Mouse (Mus musculus): Measurements from ENCODE around the gene Mtg2. TPM values are rescaled to one million over a fixed set of nuclear protein-coding genes. Genes with fewer than 3 reads are reported as not detected.

The Mtg2 gene
- polyA plus RNA-seq, 1 experiment from 2014 or later = 37.3 TPM

GRCm38 (mm10) chr2:180040406-180040805 lies 30.0 kb upstream of the Mtg2 start:
- no peaks in the 10 kb centered on the region for H3K27me3 ChIP-seq
- no peak overlapping the region for H3K27ac ChIP-seq
- 71% methylated on average over 6 of the region's 6 CpGs for WGBS
- H3K36me3 ChIP-seq = peaks cover 43% of the 10 kb centered on the region
- H3K9ac ChIP-seq (replicated peaks) = peak overlapping the region; percentile 96
- H3K4me2 ChIP-seq (replicated peaks) = peak overlapping the region; percentile 81
- peak overlapping the region; percentile 97 for H3K4me3 ChIP-seq (replicated peaks)
- peaks cover 47% of the 10 kb centered on the region for H3K4me1 ChIP-seq (replicated peaks)
- H3K9me3 ChIP-seq = no peaks in the 10 kb centered on the region
- no peak for ATAC-seq

GRCm38 (mm10) chr2:180041577-180042255 lies 28.7 kb upstream of the Mtg2 start:
- H3K36me3 ChIP-seq = peaks cover 33% of the 10 kb centered on the region
- peak overlapping the region; percentile 99 for H3K27ac ChIP-seq
- peak overlapping the region; percentile 96 for H3K9ac ChIP-seq (replicated peaks)
- ATAC-seq = peak; percentile 61; the same call in 1 of the 2 replicates
- peak overlapping the region; percentile 81 for H3K4me2 ChIP-seq (replicated peaks)
- under 1% methylated on average over 66 of the region's 66 CpGs for WGBS
- H3K9me3 ChIP-seq = no peaks in the 10 kb centered on the region
- H3K4me3 ChIP-seq (replicated peaks) = peak overlapping the region; percentile 97
- H3K27me3 ChIP-seq = no peaks in the 10 kb centered on the region
- peaks cover 48% of the 10 kb centered on the region for H3K4me1 ChIP-seq (replicated peaks)

- Histone ChIP-seq H3K4me1 (replicated peaks) (peaks cover 48% of the 10 kb centered on the region), H3K27me3 (no peaks in the 10 kb centered on the region), H3K9me3 (no peaks in the 10 kb centered on the region), H3K27ac (peak within 1 kb of the TSS; percentile 99), H3K9ac (replicated peaks) (peak within 1 kb of the TSS; percentile 96), H3K4me2 (replicated peaks) (peak within 1 kb of the TSS; percentile 81), H3K36me3 (peaks cover 29% of the 10 kb centered on the region), H3K4me3 (replicated peaks) (peak within 1 kb of the TSS; percentile 97)
- under 1% methylated on average over 76 of the region's 78 CpGs for WGBS
- peak; percentile 96 for ATAC-seq
These were observed 28.0 kb upstream of the Mtg2 start, which contains the start of the genes Psma7 and Ss18l1 for GRCm38 (mm10) chr2:180042256-180042857. Gene Psma7 (minus strand): TSS chr2:180042433. Gene Ss18l1 (plus strand): TSS chr2:180042509.

- H3K4me3 ChIP-seq (replicated peaks) = peak overlapping the region; percentile 97
- peaks cover 48% of the 10 kb centered on the region for H3K4me1 ChIP-seq (replicated peaks)
- H3K4me2 ChIP-seq (replicated peaks) = peak overlapping the region; percentile 81
- H3K27ac ChIP-seq = peak overlapping the region; percentile 99
- under 1% methylated on average over 60 of the region's 66 CpGs for whole genome bisulfite sequencing
- H3K9ac ChIP-seq (replicated peaks) = peak overlapping the region; percentile 96
- peaks cover 25% of the 10 kb centered on the region for H3K36me3 ChIP-seq
- ATAC-seq = peak; percentile 64
- H3K27me3 ChIP-seq = no peaks in the 10 kb centered on the region
- H3K9me3 ChIP-seq = no peaks in the 10 kb centered on the region
These were observed 27.4 kb upstream of the Mtg2 start for GRCm38 (mm10) chr2:180042858-180043515.

GRCm38 (mm10) chr2:180045283-180045682 lies 25.1 kb upstream of the Mtg2 start:
- WGBS = 54% methylated on average over 4 of the region's 4 CpGs
- Histone ChIP-seq H3K36me3 (peaks cover 8% of the 10 kb centered on the region), H3K27me3 (no peaks in the 10 kb centered on the region), H3K4me3 (replicated peaks) (no peak overlapping the region), H3K9me3 (no peaks in the 10 kb centered on the region), H3K9ac (replicated peaks) (no peak overlapping the region; the same call in 1 of the 2 replicates), H3K4me1 (replicated peaks) (peaks cover 36% of the 10 kb centered on the region), H3K27ac (no peak overlapping the region), H3K4me2 (replicated peaks) (peak overlapping the region; percentile 10; the same call in 1 of the 2 replicates)
- no peak for ATAC-seq

- Histone ChIP-seq H3K27ac (no peak overlapping the region), H3K4me1 (replicated peaks) (peaks cover 35% of the 10 kb centered on the region), H3K36me3 (peaks cover 16% of the 10 kb centered on the region), H3K27me3 (no peaks in the 10 kb centered on the region), H3K9ac (replicated peaks) (no peak overlapping the region), H3K9me3 (no peaks in the 10 kb centered on the region), H3K4me3 (replicated peaks) (no peak overlapping the region), H3K4me2 (replicated peaks) (no peak overlapping the region)
- 92% methylated on average over 3 of the region's 3 CpGs for WGBS
- no peak for ATAC-seq
These were observed 22.8 kb upstream of the Mtg2 start for GRCm38 (mm10) chr2:180047580-180047979.

- ATAC-seq = no peak
- no peaks in the 10 kb centered on the region for H3K9me3 ChIP-seq
- H3K4me1 ChIP-seq (replicated peaks) = peaks cover 35% of the 10 kb centered on the region
- no peak overlapping the region for H3K4me3 ChIP-seq (replicated peaks)
- H3K27me3 ChIP-seq = no peaks in the 10 kb centered on the region
- H3K9ac ChIP-seq (replicated peaks) = no peak overlapping the region
- peaks cover 21% of the 10 kb centered on the region for H3K36me3 ChIP-seq
- H3K4me2 ChIP-seq (replicated peaks) = no peak overlapping the region
- no peak overlapping the region for H3K27ac ChIP-seq
- WGBS = 96% methylated on average over 18 of the region's 18 CpGs
These were observed 22.3 kb upstream of the Mtg2 start for GRCm38 (mm10) chr2:180047980-180048635.

GRCm38 (mm10) chr2:180050986-180051385 lies 19.4 kb upstream of the Mtg2 start:
- ATAC-seq = peak; percentile 60
- no peak overlapping the region for H3K4me2 ChIP-seq (replicated peaks)
- no peak overlapping the region for H3K4me3 ChIP-seq (replicated peaks)
- H3K27ac ChIP-seq = no peak overlapping the region
- 23% methylated on average over 5 of the region's 5 CpGs for WGBS
- no peaks in the 10 kb centered on the region for H3K27me3 ChIP-seq
- peaks cover 48% of the 10 kb centered on the region for H3K36me3 ChIP-seq
- no peaks in the 10 kb centered on the region for H3K9me3 ChIP-seq
- peaks cover 12% of the 10 kb centered on the region for H3K4me1 ChIP-seq (replicated peaks)
- no peak overlapping the region; the same call in 1 of the 2 replicates for H3K9ac ChIP-seq (replicated peaks)

- ATAC-seq = peak; percentile 25; the same call in 1 of the 2 replicates
- peaks cover 12% of the 10 kb centered on the region for H3K4me1 ChIP-seq (replicated peaks)
- H3K36me3 ChIP-seq = peaks cover 54% of the 10 kb centered on the region
- H3K9ac ChIP-seq (replicated peaks) = no peak overlapping the region
- no peaks in the 10 kb centered on the region for H3K27me3 ChIP-seq
- no peak overlapping the region for H3K27ac ChIP-seq
- WGBS = 90% methylated on average over 14 of the region's 14 CpGs
- no peak overlapping the region for H3K4me3 ChIP-seq (replicated peaks)
- no peak overlapping the region for H3K4me2 ChIP-seq (replicated peaks)
- H3K9me3 ChIP-seq = no peaks in the 10 kb centered on the region
These were observed 18.2 kb upstream of the Mtg2 start for GRCm38 (mm10) chr2:180051986-180052733.

- no peak overlapping the region for H3K9ac ChIP-seq (replicated peaks)
- H3K27ac ChIP-seq = no peak overlapping the region
- WGBS = over 99% methylated on average over 9 of the region's 9 CpGs
- H3K4me2 ChIP-seq (replicated peaks) = no peak overlapping the region
- peaks cover 59% of the 10 kb centered on the region for H3K36me3 ChIP-seq
- ATAC-seq = no peak
- no peaks in the 10 kb centered on the region for H3K9me3 ChIP-seq
- H3K27me3 ChIP-seq = no peaks in the 10 kb centered on the region
- H3K4me3 ChIP-seq (replicated peaks) = no peak overlapping the region
- peaks cover 12% of the 10 kb centered on the region for H3K4me1 ChIP-seq (replicated peaks)
These were observed 17.4 kb upstream of the Mtg2 start for GRCm38 (mm10) chr2:180053001-180053400.
